Mouse (Mus musculus) right cerebral cortex, postnatal 25 days (tissue): ENCODE results near the gene Kmt2e.

ENCODE experiments used
- DNase-seq: peaks from one replicate; pipeline ENCODE4 v3.0.0; 2022

Kmt2e gene

GRCm38 (mm10) chr5:23411640-23412039, 22.6 kb upstream of the Kmt2e start:
- no peak for DNase-seq

GRCm38 (mm10) chr5:23412247-23412948, 21.8 kb upstream of the Kmt2e start:
- no peak for DNase-seq

GRCm38 (mm10) chr5:23413058-23413457, 21.2 kb upstream of the Kmt2e start:
- no peak for DNase-seq

- no peak for DNase-seq
Observed at GRCm38 (mm10) chr5:23413575-23414470, 20.4 kb upstream of the Kmt2e start.

- DNase-seq = no peak
Observed at GRCm38 (mm10) chr5:23414490-23415126, 19.6 kb upstream of the Kmt2e start.

GRCm38 (mm10) chr5:23415571-23416285, 18.5 kb upstream of the Kmt2e start:
- DNase-seq = no peak

- no peak for DNase-seq
Observed at GRCm38 (mm10) chr5:23416286-23416643, 18.0 kb upstream of the Kmt2e start.

GRCm38 (mm10) chr5:23417716-23418115, 16.5 kb upstream of the Kmt2e start:
- no peak for DNase-seq

GRCm38 (mm10) chr5:23418147-23418781, 16.0 kb upstream of the Kmt2e start:
- DNase-seq = peak; percentile 87

- no peak for DNase-seq
Observed at GRCm38 (mm10) chr5:23418797-23419595, 15.2 kb upstream of the Kmt2e start.

- DNase-seq = no peak
Observed at GRCm38 (mm10) chr5:23419616-23420170, 14.5 kb upstream of the Kmt2e start.

- DNase-seq = no peak
Observed at GRCm38 (mm10) chr5:23420410-23420809, 13.8 kb upstream of the Kmt2e start.

GRCm38 (mm10) chr5:23421440-23421839, 12.8 kb upstream of the Kmt2e start:
- DNase-seq = no peak

- DNase-seq = no peak
Observed at GRCm38 (mm10) chr5:23423036-23423435, 11.2 kb upstream of the Kmt2e start.

GRCm38 (mm10) chr5:23427501-23427900, 6.7 kb upstream of the Kmt2e start:
- no peak for DNase-seq

- no peak for DNase-seq
Observed at GRCm38 (mm10) chr5:23431070-23431864, 3.0 kb upstream of the Kmt2e start.

GRCm38 (mm10) chr5:23431948-23432707, 2.1 kb upstream of the Kmt2e start:
- no peak for DNase-seq

GRCm38 (mm10) chr5:23432708-23433645, 1.3 kb upstream of the Kmt2e start:
- DNase-seq = peak; percentile 98
